Mouse (Mus musculus): ENCODE results near the gene Ldhal6b. TPM values are rescaled to one million over a fixed set of nuclear protein-coding genes. Genes with fewer than 3 reads are reported as not detected.
"Not testable (repeated sequence)": the region's sequence is repeated elsewhere in the genome, so short reads cannot be mapped to it uniquely, and the experiment has no call there.

Gene Ldhal6b
- not detected in 2 replicates for polyA plus RNA-seq (2015; fragmentation: Nextera tagmentation; extraction: Ambion mirVana)

DNA sequence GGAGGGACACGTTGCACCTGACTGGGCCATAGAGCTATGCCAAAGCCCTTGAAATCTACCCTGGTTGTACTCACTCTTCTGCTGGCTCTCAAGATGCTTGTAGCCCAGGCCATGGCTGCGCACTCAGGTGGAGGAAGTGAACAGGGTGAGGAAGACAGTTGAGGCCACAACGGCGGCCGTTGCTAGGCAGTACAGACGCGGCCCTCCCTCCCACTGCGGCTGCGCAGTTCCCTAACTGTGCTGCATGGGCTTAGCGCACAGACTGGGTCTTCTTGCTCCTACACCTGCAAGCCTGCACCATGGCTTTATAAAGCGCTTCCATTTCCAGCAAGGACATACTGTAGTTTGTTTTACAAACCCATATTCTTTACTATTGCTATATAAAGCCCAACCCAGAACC is at the start of gene Ldhal6b:
Ldhal6b (minus strand) TSS at position 223 of the 400 bp plus-strand sequence.
- H3K4me3 ChIP-seq, result no peak within 1 kb of the TSS
- no peaks in the 10 kb centered on the region for H3K27me3 ChIP-seq
- no peaks in the 10 kb centered on the region for H3K9me3 ChIP-seq
- no peak within 1 kb of the TSS for H3K4me2 ChIP-seq (replicated peaks)
- no peak within 1 kb of the TSS for H3K9ac ChIP-seq
- 88% methylated on average over 11 of the region's 11 CpGs for WGBS
- no peak for ATAC-seq (ENCODE audit: low FRiP score, low read depth)
- H3K4me1 ChIP-seq, result no peaks in the 10 kb centered on the region
- peaks cover 59% of the 10 kb centered on the region for H3K36me3 ChIP-seq
- no peak within 1 kb of the TSS for H3K27ac ChIP-seq

DNA sequence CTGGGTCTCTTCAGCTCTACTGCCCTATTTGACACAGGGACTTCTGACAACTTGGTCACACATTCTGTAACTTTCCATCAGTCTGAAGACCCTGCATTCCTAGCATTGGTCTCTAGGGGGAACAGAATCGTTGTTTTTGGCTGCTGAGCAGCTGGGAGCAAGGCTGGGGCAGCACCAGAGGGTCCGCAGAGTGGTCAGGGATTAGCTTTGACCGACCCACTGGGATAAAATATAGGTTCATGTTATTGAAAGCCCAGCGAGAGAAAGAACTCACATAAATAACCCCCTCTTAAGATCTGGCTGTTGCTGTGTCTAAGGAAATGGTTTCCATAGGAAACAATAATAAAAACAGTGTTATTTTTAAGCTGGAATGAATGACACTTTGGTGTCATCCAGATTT is 48.6 kb upstream of the Ldhal6b start:
- Histone ChIP-seq H3K4me2 (replicated peaks) (no peak overlapping the region), H3K4me3 (no peak overlapping the region), H3K9ac (no peak overlapping the region), H3K27me3 (no peaks in the 10 kb centered on the region), H3K36me3 (no peaks in the 10 kb centered on the region), H3K4me1 (no peaks in the 10 kb centered on the region), H3K27ac (no peak overlapping the region), H3K9me3 (no peaks in the 10 kb centered on the region)
- no peak for ATAC-seq (ENCODE audit: low FRiP score, low read depth)
- WGBS, result 43% methylated on average over 4 of the region's 4 CpGs

DNA sequence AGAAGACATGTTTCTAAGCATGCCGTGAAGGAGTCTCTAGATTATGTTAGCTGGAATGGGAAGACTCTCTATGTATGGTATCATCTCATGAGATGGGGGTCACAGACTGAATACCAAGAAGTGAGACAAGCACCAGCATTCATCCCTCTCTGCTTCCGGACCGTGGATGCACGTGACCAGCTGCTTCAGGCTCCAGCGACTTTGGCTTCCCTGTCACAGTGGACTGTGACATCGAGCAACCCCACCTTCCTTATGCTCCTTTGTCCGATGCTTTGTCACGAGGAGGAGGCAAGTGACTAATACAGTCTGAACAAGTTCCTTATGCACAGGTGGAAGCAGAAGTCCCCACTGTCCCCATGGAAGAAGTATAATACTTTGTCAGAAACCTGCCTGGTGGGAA is 48.2 kb upstream of the Ldhal6b start:
- no peaks in the 10 kb centered on the region for H3K4me1 ChIP-seq
- no peak for ATAC-seq (ENCODE audit: low FRiP score, low read depth)
- no peak overlapping the region for H3K9ac ChIP-seq
- H3K27ac ChIP-seq, result no peak overlapping the region
- H3K27me3 ChIP-seq, result no peaks in the 10 kb centered on the region
- H3K36me3 ChIP-seq, result no peaks in the 10 kb centered on the region
- 89% methylated on average over 8 of the region's 8 CpGs for WGBS
- H3K9me3 ChIP-seq, result no peaks in the 10 kb centered on the region
- no peak overlapping the region for H3K4me2 ChIP-seq (replicated peaks)
- H3K4me3 ChIP-seq, result no peak overlapping the region

DNA sequence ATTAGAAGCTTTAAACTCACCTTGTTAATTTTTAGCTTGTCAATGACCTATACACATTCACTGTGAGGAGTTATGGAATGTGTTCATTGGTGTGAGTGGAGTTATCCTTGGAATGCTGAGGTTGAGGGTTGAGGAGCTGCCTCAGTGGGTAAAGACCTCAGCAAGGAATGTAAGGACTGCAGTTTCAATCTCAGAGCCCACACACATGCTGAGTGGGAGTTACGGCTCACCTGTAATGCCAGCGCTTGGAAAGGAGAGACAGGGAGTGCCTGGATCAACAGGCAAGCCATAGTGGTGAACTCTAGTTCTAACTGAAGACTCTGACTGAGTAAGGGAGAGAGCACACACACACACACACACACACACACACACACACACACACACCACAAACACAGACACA is 45.3 kb upstream of the Ldhal6b start:
- no peak for ATAC-seq (ENCODE audit: low FRiP score, low read depth)

DNA sequence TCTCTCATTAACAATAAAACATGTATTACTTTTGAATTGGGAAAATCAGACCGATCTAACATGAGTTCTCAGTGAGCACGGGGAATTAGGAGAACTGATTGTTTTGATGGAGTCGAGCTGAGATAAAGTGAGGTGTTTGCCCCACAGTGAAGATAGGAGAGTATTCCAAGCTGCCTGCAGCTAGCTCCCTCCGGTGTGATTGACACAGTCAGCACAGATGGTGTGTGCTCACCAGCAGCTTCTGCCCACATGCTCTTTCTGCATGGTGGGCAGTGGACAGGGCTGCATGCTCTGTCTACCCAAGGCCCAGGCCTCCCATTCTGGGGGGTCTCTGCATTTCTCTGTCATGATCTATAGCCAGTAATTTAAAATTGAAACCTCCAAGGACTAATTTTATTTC is 35.1 kb upstream of the Ldhal6b start:
- H3K27ac ChIP-seq, result no peak overlapping the region
- H3K27me3 ChIP-seq, result peaks cover 2% of the 10 kb centered on the region; the same call in 1 of the 2 replicates
- no peak for ATAC-seq (ENCODE audit: low FRiP score, low read depth)
- no peaks in the 10 kb centered on the region for H3K4me1 ChIP-seq
- no peaks in the 10 kb centered on the region for H3K36me3 ChIP-seq
- WGBS, result 77% methylated on average over 4 of the region's 4 CpGs
- no peak overlapping the region for H3K4me3 ChIP-seq
- no peak overlapping the region for H3K4me2 ChIP-seq (replicated peaks)
- H3K9me3 ChIP-seq, result no peaks in the 10 kb centered on the region
- no peak overlapping the region for H3K9ac ChIP-seq

More for the DNA sequence above, 45.3 kb upstream of the Ldhal6b start:
- H3K4me1 ChIP-seq, result no peaks in the 10 kb centered on the region
- no peaks in the 10 kb centered on the region for H3K9me3 ChIP-seq
- WGBS, result 83% methylated on average over 2 of the region's 2 CpGs
- H3K4me3 ChIP-seq, result no peak overlapping the region
- H3K36me3 ChIP-seq, result no peaks in the 10 kb centered on the region
- H3K27ac ChIP-seq, result no peak overlapping the region
- H3K9ac ChIP-seq, result no peak overlapping the region
- no peaks in the 10 kb centered on the region for H3K27me3 ChIP-seq
- H3K4me2 ChIP-seq (replicated peaks), result no peak overlapping the region

DNA sequence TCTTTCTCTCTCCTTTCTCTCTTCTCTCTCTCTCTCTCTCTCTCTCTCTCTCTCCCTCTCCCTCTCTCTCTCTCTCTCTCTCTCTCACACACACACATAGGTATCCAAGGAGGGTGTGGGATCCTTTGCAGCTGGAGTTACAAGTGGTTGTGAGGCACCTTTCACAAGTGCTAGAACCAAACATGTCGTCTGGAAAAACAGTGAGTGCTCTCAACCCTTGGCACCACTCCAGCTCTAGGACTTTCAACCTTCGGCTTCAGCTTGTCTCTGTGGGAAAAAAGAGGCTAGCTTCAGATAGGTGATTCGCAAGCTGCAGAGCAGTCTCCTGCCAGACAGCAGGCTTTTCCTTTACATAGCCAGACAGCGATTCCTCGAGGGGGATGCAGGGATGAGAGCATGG is 25.2 kb upstream of the Ldhal6b start:
- ATAC-seq (ENCODE audit: low FRiP score, low read depth), result no peak
- Histone ChIP-seq H3K36me3 (no peaks in the 10 kb centered on the region), H3K4me3 (no peak overlapping the region), H3K27ac (no peak overlapping the region), H3K4me1 (peaks cover 14% of the 10 kb centered on the region), H3K27me3 (peaks cover 6% of the 10 kb centered on the region; the same call in 1 of the 2 replicates), H3K4me2 (replicated peaks) (no peak overlapping the region), H3K9me3 (no peaks in the 10 kb centered on the region), H3K9ac (no peak overlapping the region)
- 58% methylated on average over 5 of the region's 5 CpGs for WGBS

DNA sequence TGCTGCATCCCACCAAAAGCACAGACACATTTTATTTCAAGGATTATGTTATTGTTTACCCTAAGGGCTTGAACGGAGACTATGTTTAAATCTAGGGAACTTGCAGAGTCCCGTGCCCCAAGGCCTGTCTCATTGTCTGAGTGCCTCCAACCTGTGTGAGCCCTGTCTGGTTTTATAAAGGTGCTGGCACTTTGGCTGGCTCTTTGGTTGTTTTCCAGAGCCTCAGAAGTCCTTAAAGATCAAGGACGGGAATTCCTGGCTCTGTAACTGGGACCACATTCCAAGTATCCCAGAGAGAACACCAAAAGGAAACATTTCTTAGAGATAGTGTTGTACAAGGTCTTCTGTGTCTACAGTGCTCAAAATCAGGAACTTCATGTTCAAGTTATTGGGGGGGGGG is 24.7 kb upstream of the Ldhal6b start:
- no peaks in the 10 kb centered on the region for H3K36me3 ChIP-seq
- H3K27ac ChIP-seq, result no peak overlapping the region
- ATAC-seq (ENCODE audit: low FRiP score, low read depth), result no peak
- no peak overlapping the region for H3K9ac ChIP-seq
- H3K4me3 ChIP-seq, result no peak overlapping the region
- H3K4me2 ChIP-seq (replicated peaks), result no peak overlapping the region
- 38% methylated on average over 3 of the region's 3 CpGs for WGBS
- H3K27me3 ChIP-seq, result peaks cover 1% of the 10 kb centered on the region; the same call in 1 of the 2 replicates
- H3K9me3 ChIP-seq, result no peaks in the 10 kb centered on the region
- H3K4me1 ChIP-seq, result peaks cover 14% of the 10 kb centered on the region

GRCm38 (mm10) chr17:5442403-5442802 is 23.8 kb upstream of the Ldhal6b start:
- H3K27me3 ChIP-seq; H3K27ac ChIP-seq; ATAC-seq (ENCODE audit: low FRiP score, low read depth); H3K9ac ChIP-seq; H3K4me2 ChIP-seq (replicated peaks); H3K4me3 ChIP-seq; H3K36me3 ChIP-seq; H3K9me3 ChIP-seq: not testable (repeated sequence)
- 80% methylated on average over 5 of the region's 5 CpGs for WGBS
- peaks cover 14% of the 10 kb centered on the region for H3K4me1 ChIP-seq

DNA sequence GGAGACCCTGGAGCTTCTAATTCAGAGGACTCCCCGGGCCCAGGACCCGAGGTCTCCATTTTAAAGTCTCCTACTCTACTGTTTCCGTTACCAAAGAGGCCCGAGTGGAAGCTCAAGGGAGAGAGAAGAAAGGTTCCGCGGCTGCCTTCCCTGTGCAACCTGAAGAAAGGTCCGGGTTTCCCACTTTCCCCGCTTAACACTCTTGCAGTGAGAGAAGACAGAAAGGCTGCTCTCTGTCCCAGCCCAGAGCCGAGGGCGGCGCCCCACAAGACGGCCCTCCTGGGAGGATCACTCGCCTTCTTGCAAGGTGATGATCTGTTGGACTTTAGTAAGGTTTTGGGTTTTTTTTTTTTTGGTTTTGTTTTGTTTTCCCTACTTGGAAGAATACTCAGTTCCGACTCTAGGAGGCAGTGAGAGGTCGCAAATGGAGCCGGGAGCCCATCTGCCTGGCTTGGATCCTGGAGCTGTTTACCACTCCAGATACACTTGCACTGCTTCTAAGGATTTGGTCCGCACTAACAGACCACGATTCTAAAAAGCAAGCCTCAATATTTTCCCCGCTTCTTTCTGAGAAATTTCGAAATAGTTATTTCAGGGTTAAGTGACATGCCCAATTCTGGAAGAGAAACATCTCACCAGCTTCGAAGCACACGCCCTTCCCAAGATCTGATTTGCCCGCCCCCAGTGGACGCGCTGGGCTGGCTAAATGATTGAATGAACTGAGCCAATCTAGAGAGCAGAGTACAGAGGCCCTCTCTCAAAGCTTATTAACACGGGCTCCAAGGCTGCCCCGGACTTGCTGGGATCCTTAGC is 21.8 kb upstream of the Ldhal6b start, which contains the start of gene Tmem242:
Tmem242 (minus strand) TSS at position 101 of the 813 bp plus-strand sequence.
- Histone ChIP-seq H3K9ac (peak within 1 kb of the TSS; percentile 86), H3K4me1 (peaks cover 14% of the 10 kb centered on the region), H3K27ac (peak within 1 kb of the TSS; percentile 65; the same call in 1 of the 2 replicates), H3K27me3 (no peaks in the 10 kb centered on the region), H3K4me2 (replicated peaks) (peak within 1 kb of the TSS; percentile 86), H3K9me3 (no peaks in the 10 kb centered on the region), H3K36me3 (peaks cover 12% of the 10 kb centered on the region; the same call in 1 of the 2 replicates), H3K4me3 (peak within 1 kb of the TSS; percentile 74)
- WGBS, result under 1% methylated on average over 27 of the region's 27 CpGs
- ATAC-seq (ENCODE audit: low FRiP score, low read depth), result peak; percentile 90

GRCm38 (mm10) chr17:5439831-5440158 is 21.2 kb upstream of the Ldhal6b start:
- peaks cover 16% of the 10 kb centered on the region for H3K36me3 ChIP-seq
- peak overlapping the region; percentile 65; the same call in 1 of the 2 replicates for H3K27ac ChIP-seq
- no peaks in the 10 kb centered on the region for H3K27me3 ChIP-seq
- 3% methylated on average over 8 of the region's 8 CpGs for WGBS
- peak overlapping the region; percentile 86 for H3K9ac ChIP-seq
- H3K4me1 ChIP-seq, result peaks cover 14% of the 10 kb centered on the region
- ATAC-seq (ENCODE audit: low FRiP score, low read depth), result peak; percentile 51; the same call in 1 of the 2 replicates
- H3K4me3 ChIP-seq, result peak overlapping the region; percentile 74
- H3K4me2 ChIP-seq (replicated peaks), result peak overlapping the region; percentile 86
- H3K9me3 ChIP-seq, result no peaks in the 10 kb centered on the region

- H3K4me2 ChIP-seq (replicated peaks), result no peak overlapping the region
- H3K4me1 ChIP-seq, result 0 out of 2 replicates have a peak, but pooled peaks cover 4% of the 10 kb centered on the region
- H3K27ac ChIP-seq, result no peak overlapping the region
- H3K4me3 ChIP-seq, result no peak overlapping the region
- H3K9me3 ChIP-seq, result no peaks in the 10 kb centered on the region
- WGBS, result 79% methylated on average over 9 of the region's 9 CpGs
- H3K36me3 ChIP-seq, result peaks cover 36% of the 10 kb centered on the region
- ATAC-seq (ENCODE audit: low FRiP score, low read depth), result peak; percentile 51
- H3K27me3 ChIP-seq, result no peaks in the 10 kb centered on the region
- H3K9ac ChIP-seq, result no peak overlapping the region
Measured at GRCm38 (mm10) chr17:5429772-5430133, 11.2 kb upstream of the Ldhal6b start.

DNA sequence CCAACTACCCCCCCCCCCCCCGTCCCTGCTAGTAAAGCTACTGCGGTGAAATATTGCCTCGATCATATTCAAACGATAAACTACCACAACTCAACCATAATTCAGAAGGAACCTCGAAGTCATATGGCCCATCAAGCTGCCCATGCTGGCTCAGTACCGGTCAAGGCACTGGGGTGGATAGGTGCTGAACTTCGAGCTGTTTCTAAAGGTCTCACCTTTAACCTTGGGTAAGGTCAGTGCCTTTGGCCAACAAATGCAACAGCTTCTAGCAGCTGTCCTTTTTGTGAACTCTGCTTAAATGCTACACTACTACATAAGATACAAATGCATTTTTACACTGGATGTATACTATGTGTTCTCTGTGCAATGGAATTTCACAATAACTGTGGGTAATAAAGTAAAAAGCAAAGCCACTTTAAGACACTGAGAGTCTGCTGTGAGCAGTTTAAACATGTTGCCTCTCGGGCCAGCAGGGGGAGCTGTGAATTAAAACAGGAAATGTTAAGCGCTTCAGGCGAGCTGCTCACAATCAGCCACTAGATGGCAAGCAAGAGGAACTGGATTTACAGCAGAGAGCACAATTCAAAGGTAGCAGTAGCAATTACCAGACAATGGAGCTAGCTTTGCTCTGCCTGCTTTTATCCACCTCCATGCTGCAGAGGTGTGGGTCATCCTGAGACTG is 10.7 kb upstream of the Ldhal6b start:
- ATAC-seq (ENCODE audit: low FRiP score, low read depth), result peak; percentile 81; the same call in 1 of the 2 replicates
- Histone ChIP-seq H3K27ac (no peak overlapping the region), H3K4me1 (0 out of 2 replicates have a peak, but pooled peaks cover 4% of the 10 kb centered on the region), H3K36me3 (peaks cover 36% of the 10 kb centered on the region), H3K9me3 (no peaks in the 10 kb centered on the region), H3K9ac (no peak overlapping the region), H3K4me2 (replicated peaks) (no peak overlapping the region), H3K27me3 (no peaks in the 10 kb centered on the region), H3K4me3 (no peak overlapping the region)
- WGBS, result 58% methylated on average over 10 of the region's 10 CpGs

Measured in limb, embryonic 13.5 days (tissue).